Mouse (Mus musculus) liver, embryonic 12.5 days (tissue): ENCODE measurements around the gene Pim2. TPM values are rescaled to one million over a fixed set of nuclear protein-coding genes. Genes with fewer than 3 reads are reported as not detected.

Experiments
- ATAC-seq: fragments of 200-750 bp; cut with Nextera tagmentation; 2 replicates; pipeline ENCODE4 v1.8.0; 2017; ENCODE audit warnings: moderate number of reproducible peaks, mild to moderate bottlenecking, moderate library complexity
- H3K27ac ChIP-seq: fragments of 300-500 bp; sonication (generic); 2 replicates; pipeline ENCODE4 v1.5.1; 2016; ENCODE audit warnings: mild to moderate bottlenecking
- H3K27me3 ChIP-seq: fragments of 300-500 bp; sonication (generic); replicated peaks from 2 replicates; pipeline ENCODE4 v1.6.1; 2016; ENCODE audit warnings: mild to moderate bottlenecking, moderate library complexity
- H3K36me3 ChIP-seq: fragments of 300-500 bp; sonication (generic); 2 replicates; pipeline ENCODE4 v1.6.1; 2016; ENCODE audit warnings: mild to moderate bottlenecking, moderate library complexity
- H3K4me1 ChIP-seq: fragments of 300-500 bp; sonication (generic); 2 replicates; pipeline ENCODE4 v1.6.1; 2016
- H3K4me2 ChIP-seq: fragments of 300-500 bp; sonication (generic); 2 replicates; pipeline ENCODE4 v1.6.1; 2016; ENCODE audit warnings: mild to moderate bottlenecking, moderate library complexity
- H3K4me3 ChIP-seq: fragments of 300-500 bp; sonication (generic); 2 replicates; pipeline ENCODE4 v1.5.1; 2016; ENCODE audit warnings: mild to moderate bottlenecking, moderate library complexity
- H3K9ac ChIP-seq: fragments of 300-500 bp; sonication (generic); 2 replicates; pipeline ENCODE4 v1.6.1; 2016; ENCODE audit warnings: mild to moderate bottlenecking, moderate library complexity
- H3K9me3 ChIP-seq: fragments of 300-500 bp; sonication (generic); replicated peaks from 2 replicates; pipeline ENCODE4 v1.6.1; 2016; ENCODE audit warnings: mild to moderate bottlenecking, moderate library complexity
- WGBS: fragments of 180-500 bp; shearing (Covaris S2); methylation state at CpG from one replicate; pipeline ENCODE4 v1.1.7; 2016; ENCODE audit not compliant: insufficient replicate concordance; 5-methylcytosine and 5-hydroxymethylcytosine counted together
- polyA plus RNA-seq: library from polyadenylated mRNA; unstranded; fragments of >200 nt; fragmentation: Nextera tagmentation; extraction: Ambion mirVana; gene quantifications from 2 replicates; pipeline ENCODE4 v1.2.1, GENCODE M21; 2016

Gene Pim2
- 5.0 and 5.2 TPM in 2 replicates for polyA plus RNA-seq

- Histone ChIP-seq H3K36me3 (peaks cover 29% of the 10 kb centered on the region), H3K4me1 (peaks cover 25% of the 10 kb centered on the region), H3K9me3 (no peaks in the 10 kb centered on the region), H3K4me3 (peak within 1 kb of the TSS; percentile 60), H3K27me3 (no peaks in the 10 kb centered on the region), H3K9ac (peak within 1 kb of the TSS; percentile 57), H3K4me2 (peak within 1 kb of the TSS; percentile 89), H3K27ac (no peak within 1 kb of the TSS)
- 7% methylated on average over 37 of the region's 38 CpGs for WGBS
- peak; percentile 96 for ATAC-seq
These were observed at the start of gene Pim2 for GRCm38 (mm10) chrX:7878007-7878419. Pim2 (plus strand) TSS chrX:7878262.

GRCm38 (mm10) chrX:7837146-7837545 lies 40.9 kb upstream of the Pim2 start:
- WGBS = 38% methylated on average over 1 of the region's 1 CpGs
- Histone ChIP-seq H3K9ac (peak overlapping the region; percentile 48), H3K4me3 (no peak overlapping the region), H3K36me3 (no peaks in the 10 kb centered on the region), H3K27me3 (no peaks in the 10 kb centered on the region), H3K4me1 (peaks cover 57% of the 10 kb centered on the region), H3K4me2 (peak overlapping the region; percentile 51), H3K27ac (peak overlapping the region; percentile 94), H3K9me3 (no peaks in the 10 kb centered on the region)
- peak; percentile 70 for ATAC-seq

GRCm38 (mm10) chrX:7840842-7841162 lies 37.3 kb upstream of the Pim2 start:
- peak overlapping the region; percentile 85 for H3K4me3 ChIP-seq
- no peaks in the 10 kb centered on the region for H3K27me3 ChIP-seq
- WGBS = 8% methylated on average over 7 of the region's 7 CpGs
- H3K9me3 ChIP-seq = no peaks in the 10 kb centered on the region
- H3K4me2 ChIP-seq = peak overlapping the region; percentile 73
- ATAC-seq = no peak
- peak overlapping the region; percentile 31; the same call in 1 of the 2 replicates for H3K9ac ChIP-seq
- H3K36me3 ChIP-seq = peaks cover 21% of the 10 kb centered on the region
- H3K27ac ChIP-seq = peak overlapping the region; percentile 79
- H3K4me1 ChIP-seq = peaks cover 64% of the 10 kb centered on the region

- peak within 1 kb of the TSS; percentile 92 for H3K9ac ChIP-seq
- H3K4me3 ChIP-seq = peak within 1 kb of the TSS; percentile 85
- ATAC-seq = peak; percentile 92
- H3K4me1 ChIP-seq = peaks cover 64% of the 10 kb centered on the region
- H3K27ac ChIP-seq = peak within 1 kb of the TSS; percentile 97
- no peaks in the 10 kb centered on the region for H3K27me3 ChIP-seq
- H3K36me3 ChIP-seq = peaks cover 22% of the 10 kb centered on the region
- H3K9me3 ChIP-seq = no peaks in the 10 kb centered on the region
- WGBS = 4% methylated on average over 68 of the region's 74 CpGs
- H3K4me2 ChIP-seq = peak within 1 kb of the TSS; percentile 73
These were observed 36.6 kb upstream of the Pim2 start, which contains the start of gene Otud5 for GRCm38 (mm10) chrX:7841163-7842162. Otud5 (plus strand) TSS chrX:7841364.

- H3K9ac ChIP-seq = peak overlapping the region; percentile 92
- no peaks in the 10 kb centered on the region for H3K9me3 ChIP-seq
- peak overlapping the region; percentile 85 for H3K4me3 ChIP-seq
- peak overlapping the region; percentile 73 for H3K4me2 ChIP-seq
- H3K27me3 ChIP-seq = no peaks in the 10 kb centered on the region
- ATAC-seq = no peak
- H3K27ac ChIP-seq = peak overlapping the region; percentile 97
- 10% methylated on average over 42 of the region's 42 CpGs for WGBS
- peaks cover 28% of the 10 kb centered on the region for H3K36me3 ChIP-seq
- peaks cover 61% of the 10 kb centered on the region for H3K4me1 ChIP-seq
These were observed 35.7 kb upstream of the Pim2 start for GRCm38 (mm10) chrX:7842318-7842717.

GRCm38 (mm10) chrX:7847845-7848244 lies 30.2 kb upstream of the Pim2 start:
- Histone ChIP-seq H3K9ac (no peak overlapping the region), H3K27me3 (no peaks in the 10 kb centered on the region), H3K27ac (no peak overlapping the region), H3K9me3 (no peaks in the 10 kb centered on the region), H3K4me2 (no peak overlapping the region), H3K4me1 (peaks cover 31% of the 10 kb centered on the region), H3K4me3 (no peak overlapping the region), H3K36me3 (peaks cover 73% of the 10 kb centered on the region)
- WGBS = 74% methylated on average over 2 of the region's 2 CpGs
- ATAC-seq = no peak

GRCm38 (mm10) chrX:7854578-7854977 lies 23.5 kb upstream of the Pim2 start:
- Histone ChIP-seq H3K9me3 (no peaks in the 10 kb centered on the region), H3K4me1 (peaks cover 9% of the 10 kb centered on the region), H3K9ac (no peak overlapping the region), H3K27ac (no peak overlapping the region), H3K4me2 (no peak overlapping the region), H3K36me3 (peaks cover 71% of the 10 kb centered on the region), H3K4me3 (no peak overlapping the region), H3K27me3 (no peaks in the 10 kb centered on the region)
- no peak for ATAC-seq
- WGBS = 13% methylated on average over 2 of the region's 2 CpGs

- 34% methylated on average over 3 of the region's 3 CpGs for WGBS
- H3K36me3 ChIP-seq = peaks cover 43% of the 10 kb centered on the region
- peak overlapping the region; percentile 45 for H3K27ac ChIP-seq
- H3K4me3 ChIP-seq = no peak overlapping the region
- H3K27me3 ChIP-seq = no peaks in the 10 kb centered on the region
- H3K9ac ChIP-seq = no peak overlapping the region
- ATAC-seq = peak; percentile 54
- no peak overlapping the region for H3K4me2 ChIP-seq
- H3K4me1 ChIP-seq = peaks cover 33% of the 10 kb centered on the region
- H3K9me3 ChIP-seq = no peaks in the 10 kb centered on the region
These were observed 18.8 kb upstream of the Pim2 start for GRCm38 (mm10) chrX:7859191-7859753.

GRCm38 (mm10) chrX:7863181-7863580 lies 14.9 kb upstream of the Pim2 start:
- peaks cover 43% of the 10 kb centered on the region for H3K4me1 ChIP-seq
- no peak overlapping the region for H3K4me3 ChIP-seq
- H3K4me2 ChIP-seq = no peak overlapping the region
- peaks cover 38% of the 10 kb centered on the region for H3K36me3 ChIP-seq
- WGBS = 74% methylated on average over 1 of the region's 1 CpGs
- H3K27ac ChIP-seq = no peak overlapping the region
- no peak for ATAC-seq
- H3K27me3 ChIP-seq = no peaks in the 10 kb centered on the region
- H3K9ac ChIP-seq = no peak overlapping the region
- H3K9me3 ChIP-seq = no peaks in the 10 kb centered on the region

GRCm38 (mm10) chrX:7864551-7864950 lies 13.5 kb upstream of the Pim2 start:
- Histone ChIP-seq H3K27me3 (no peaks in the 10 kb centered on the region), H3K36me3 (peaks cover 34% of the 10 kb centered on the region), H3K4me1 (peaks cover 34% of the 10 kb centered on the region), H3K4me3 (no peak overlapping the region), H3K4me2 (no peak overlapping the region), H3K9ac (no peak overlapping the region), H3K9me3 (no peaks in the 10 kb centered on the region), H3K27ac (no peak overlapping the region; the same call in 1 of the 2 replicates)
- no peak for ATAC-seq
- WGBS = 51% methylated on average over 3 of the region's 3 CpGs

- Histone ChIP-seq H3K4me2 (no peak overlapping the region), H3K4me1 (peaks cover 26% of the 10 kb centered on the region), H3K27me3 (no peaks in the 10 kb centered on the region), H3K27ac (no peak overlapping the region), H3K4me3 (no peak overlapping the region), H3K9ac (no peak overlapping the region), H3K36me3 (peaks cover 37% of the 10 kb centered on the region), H3K9me3 (no peaks in the 10 kb centered on the region)
- no peak for ATAC-seq
- whole genome bisulfite sequencing = 31% methylated on average over 2 of the region's 2 CpGs
These were observed 12.7 kb upstream of the Pim2 start for GRCm38 (mm10) chrX:7865343-7865742.

GRCm38 (mm10) chrX:7865786-7866185 lies 12.3 kb upstream of the Pim2 start:
- Histone ChIP-seq H3K4me1 (peaks cover 21% of the 10 kb centered on the region), H3K9me3 (no peaks in the 10 kb centered on the region), H3K4me2 (no peak overlapping the region), H3K27me3 (no peaks in the 10 kb centered on the region), H3K27ac (no peak overlapping the region), H3K36me3 (peaks cover 37% of the 10 kb centered on the region), H3K4me3 (no peak overlapping the region), H3K9ac (no peak overlapping the region)
- ATAC-seq = no peak
- WGBS = 44% methylated on average over 2 of the region's 2 CpGs
